20 mouse cellular contexts compared by ENCODE assay signal in genomic region chr9:87213204-87213603, GRCm38 (mm10). TPM values are rescaled to one million over a fixed set of nuclear protein-coding genes. Genes with fewer than 3 reads are reported as not detected.
A peak's percentile ranks its signal among the peaks of the same experiment; 100 is the strongest.
DNase-seq lines count a peak whose midpoint lies in the region; ATAC-seq and TF ChIP-seq lines count a peak whose summit lies in the region.
"Had no signal": no experiment of that assay in that cellular context is flagged by ENCODE, and none has a peak within 500 bp of the region (broad histone marks: within the 10 kb centered on the region; RNA-seq: fewer than 3 reads in every experiment).

No protein-coding gene starts in this region.

- H3K4me3 ChIP-seq in CH12.LX (replicated peaks in 1 of 3; ENCODE audit: low read depth in 2 of 3, low read length in 2 of 3, poor library complexity in 1 of 3) = no peak overlapping the region
- H3K4me3 ChIP-seq: embryonic facial prominence, embryonic 13.5 days; forebrain, embryonic 12.5 days; heart, embryonic 13.5 days; hindbrain, embryonic 15.5 days had no signal

- no peak for TF ChIP-seq CTCF in CH12.LX (conservative IDR thresholded peaks at IDR 0.05 in 1 of 2, IDR thresholded peaks at IDR 0.05 in 1 of 2; ENCODE audit: low read depth in 2 of 2, low read length in 2 of 2)

- H3K36me3 ChIP-seq in CH12.LX (replicated peaks in 1 of 2; ENCODE audit: control insufficient read depth in 1 of 2, insufficient read depth in 1 of 2, low read length in 1 of 2) = peaks cover 56 to 83% of the 10 kb centered on the region in 2 experiments

- no peak for TF ChIP-seq POLR2A in CH12.LX (IDR thresholded peaks at IDR 0.05; ENCODE audit: low read depth, low read length)

- no peaks in the 10 kb centered on the region for H3K27me3 ChIP-seq in CH12.LX (replicated peaks)
- H3K27me3 ChIP-seq: embryonic facial prominence, embryonic 13.5 days; forebrain, embryonic 12.5 days; heart, embryonic 13.5 days; hindbrain, embryonic 15.5 days had no signal

- peaks cover 5 to 15% of the 10 kb centered on the region in 2 experiments for H3K4me1 ChIP-seq in CH12.LX (ENCODE audit: control insufficient read depth in 1 of 2, insufficient read depth in 2 of 2)
- H3K4me1 ChIP-seq: embryonic facial prominence, embryonic 13.5 days; forebrain, embryonic 12.5 days; heart, embryonic 13.5 days; hindbrain, embryonic 15.5 days had no signal

- H3K9ac ChIP-seq in CH12.LX (ENCODE audit: insufficient read depth, low read depth) = no peak overlapping the region
- H3K9ac ChIP-seq: embryonic facial prominence, embryonic 13.5 days; forebrain, embryonic 12.5 days; heart, embryonic 13.5 days; hindbrain, embryonic 15.5 days had no signal

- 0 out of 2 replicates have a peak, but pooled peaks have one; percentile 27 for ATAC-seq in monocyte, adult 5-6 weeks (replicated peaks; ENCODE audit: insufficient number of reproducible peaks, low FRiP score, low TSS enrichment, poor library complexity, severe bottlenecking)
- ATAC-seq: activated CD4-positive, CD25-positive, alpha-beta regulatory T cell, adult 4 months; CD4-positive, CD25-positive, alpha-beta regulatory T cell, adult 4 months; forebrain, embryonic 16.5 days had no signal

- no peaks in the 10 kb centered on the region for H3K9me3 ChIP-seq in CH12.LX (replicated peaks; ENCODE audit: low read length)
- H3K9me3 ChIP-seq: embryonic facial prominence, embryonic 13.5 days; forebrain, embryonic 12.5 days; heart, embryonic 13.5 days; hindbrain, embryonic 15.5 days had no signal

- no peak; the same call in 1 of the 2 replicates for TF ChIP-seq RAD21 in CH12.LX (IDR thresholded peaks at IDR 0.05; ENCODE audit: low read depth, low read length)

- in situ Hi-C loops in CH12.LX (cut with MboI; ENCODE audit: low pct_ligation_motif_present, low pct_unique_long_range_greater_than_20kb, low sequenced_read_pairs) = no loop called here

- no peak for TF ChIP-seq EP300 in CH12.LX (IDR thresholded peaks at IDR 0.05; ENCODE audit: low read length)

- peak; percentile 2 to 25 for DNase-seq in kidney, adult 8-10 months
- DNase-seq in kidney, adult 18-20 months = no peak
- DNase-seq in A20 (ENCODE audit: low read depth, low spot score) = peak; percentile 29
- DNase-seq in CH12.LX (ENCODE audit: extremely low read depth) = peak; percentile 61
- no peak for DNase-seq in cerebellum, adult 8-10 months
- DNase-seq: adrenal gland, postnatal 14 days; B cell, adult 2 months; cerebellum, adult 11-12 months; cerebellum, adult 9-11 months; cerebellum, postnatal 36 days; gastrocnemius, postnatal 14 days; heart, postnatal 36 days had no signal

- H3K4me2 ChIP-seq in CH12.LX (ENCODE audit: insufficient read depth, low read depth, poor library complexity, severe bottlenecking) = no peak overlapping the region
- H3K4me2 ChIP-seq: embryonic facial prominence, embryonic 13.5 days; forebrain, embryonic 12.5 days; heart, embryonic 13.5 days; hindbrain, embryonic 15.5 days had no signal

- no peak overlapping the region for H3K27ac ChIP-seq in CH12.LX (ENCODE audit: insufficient read depth, low read depth)
- H3K27ac ChIP-seq: embryonic facial prominence, embryonic 13.5 days; forebrain, embryonic 12.5 days; heart, embryonic 13.5 days; hindbrain, embryonic 15.5 days had no signal

- no peaks in the 10 kb centered on the region for H3K79me2 ChIP-seq in CH12.LX (replicated peaks; ENCODE audit: control insufficient read depth, extremely low read depth, insufficient read depth, poor library complexity, severe bottlenecking)

- dilution Hi-C loops in CH12.LX (cut with MboI; ENCODE audit: extremely low pct_ligation_motif_present, extremely low pct_unique_long_range_greater_than_20kb, low sequenced_read_pairs) = no loop called here

TF ChIP-seq in CH12.LX, 34 proteins besides CTCF, POLR2A, EP300 and RAD21:
- 0 out of 2 replicates have a peak, but pooled peaks have one; percentile 50 for TF ChIP-seq MAFK (IDR thresholded peaks at IDR 0.05; ENCODE audit: insufficient replicate concordance, low read length)
- no peak for TF ChIP-seq CHD2 (IDR thresholded peaks at IDR 0.05; ENCODE audit: low read length)
- TF ChIP-seq GABPA (IDR thresholded peaks at IDR 0.05; ENCODE audit: insufficient replicate concordance, low read depth, low read length) = no peak
- 0 out of 2 replicates have a peak, but pooled peaks have one; percentile 18 for TF ChIP-seq BHLHE40 (IDR thresholded peaks at IDR 0.05; ENCODE audit: low read depth, low read length)
TF ChIP-seq in CH12.LX: peak in this region for 2.

RNA-seq across cellular contexts. Expression of gene Cep162, which starts 42.1 kb away (rescaled TPM):
- total RNA-seq in CH12.LX (2012; rRNA removed) (9.2 and 13.2 TPM in 2 replicates), CH12.LX (2014; rRNA removed) (6.2 and 6.7 TPM in 2 replicates)
- polyA plus RNA-seq in CH12.LX (2012; ENCODE audit: insufficient read length, low read depth) = 8.6 and 8.7 TPM in 2 replicates
- 4.7 to 14.4 TPM (median 13.0 TPM) in 3 replicates for total RNA-seq in monocyte, adult 5-6 weeks (2017)

Comparison
In these comparisons a context has a peak if more than half of its experiments do, and no peak if none do; other contexts are left out.
1. DNase-seq: peak in kidney, adult 8-10 months (2 of 2), A20 (single experiment) and CH12.LX (single experiment); none in kidney, adult 18-20 months (single experiment) and cerebellum, adult 8-10 months (single experiment).